Mouse (Mus musculus) ovary, postnatal 14 days (tissue): ENCODE results near the gene Nrgn.

Experiments
- DNase-seq: peaks from one replicate; pipeline ENCODE4 v3.0.0; 2022; ENCODE audit warnings: low spot score

Gene Nrgn

GRCm38 (mm10) chr9:37527396-37528224 is 25.1 kb downstream of the Nrgn start, which contains the start of gene Esam:
Esam (plus strand) TSS chr9:37528078.
- DNase-seq, result peak; percentile 39

- no peak for DNase-seq
Measured at GRCm38 (mm10) chr9:37526443-37527395, 26.0 kb downstream of the Nrgn start.

GRCm38 (mm10) chr9:37525461-37525860 is 27.2 kb downstream of the Nrgn start:
- DNase-seq, result no peak

- DNase-seq, result no peak
Measured at GRCm38 (mm10) chr9:37519995-37520394, 32.7 kb downstream of the Nrgn start.

GRCm38 (mm10) chr9:37518991-37519390 is 33.7 kb downstream of the Nrgn start:
- DNase-seq, result no peak

- DNase-seq, result no peak
Measured at GRCm38 (mm10) chr9:37517467-37517866, 35.2 kb downstream of the Nrgn start.

GRCm38 (mm10) chr9:37514456-37514855 is 38.2 kb downstream of the Nrgn start:
- DNase-seq, result no peak

- DNase-seq, result no peak
Measured at GRCm38 (mm10) chr9:37512097-37512496, 40.6 kb downstream of the Nrgn start.

GRCm38 (mm10) chr9:37506023-37506422 is 46.7 kb downstream of the Nrgn start:
- no peak for DNase-seq

GRCm38 (mm10) chr9:37504348-37504747 is 48.4 kb downstream of the Nrgn start:
- no peak for DNase-seq

- DNase-seq, result no peak
Measured at GRCm38 (mm10) chr9:37501170-37501569, 51.5 kb downstream of the Nrgn start.

GRCm38 (mm10) chr9:37500201-37500600 is 52.5 kb downstream of the Nrgn start:
- no peak for DNase-seq

GRCm38 (mm10) chr9:37496325-37496724 is 56.4 kb downstream of the Nrgn start:
- no peak for DNase-seq

- no peak for DNase-seq
Measured at GRCm38 (mm10) chr9:37495761-37496160, 56.9 kb downstream of the Nrgn start.
